Mouse (Mus musculus): ENCODE data around the gene Phactr1.

Phactr1 gene

GRCm38 (mm10) chr13:42759170-42759569 lies 78.7 kb downstream of the Phactr1 start:
- DNase-seq (ENCODE audit: low spot score in 2 of 2), result no peak

- DNase-seq (ENCODE audit: low spot score in 2 of 2), result no peak
Observed at GRCm38 (mm10) chr13:42760907-42761544, 80.6 kb downstream of the Phactr1 start.

GRCm38 (mm10) chr13:42772314-42772713 lies 91.9 kb downstream of the Phactr1 start:
- no peak for DNase-seq (ENCODE audit: low spot score in 2 of 2)

GRCm38 (mm10) chr13:42774040-42774439 lies 93.6 kb downstream of the Phactr1 start:
- DNase-seq (ENCODE audit: low spot score in 2 of 2), result no peak

GRCm38 (mm10) chr13:42782151-42782550 lies 101.7 kb downstream of the Phactr1 start:
- DNase-seq (ENCODE audit: low spot score in 2 of 2), result no peak

- DNase-seq (ENCODE audit: low spot score in 2 of 2), result no peak
Observed at GRCm38 (mm10) chr13:42789221-42789620, 108.8 kb downstream of the Phactr1 start.

GRCm38 (mm10) chr13:42792279-42792678 lies 111.9 kb downstream of the Phactr1 start:
- no peak for DNase-seq (ENCODE audit: low spot score in 2 of 2)

- no peak for DNase-seq (ENCODE audit: low spot score in 2 of 2)
Observed at GRCm38 (mm10) chr13:42800523-42800922, 120.1 kb downstream of the Phactr1 start.

GRCm38 (mm10) chr13:42804314-42804713 lies 123.9 kb downstream of the Phactr1 start:
- DNase-seq (ENCODE audit: low spot score in 2 of 2), result no peak

GRCm38 (mm10) chr13:42812762-42813161 lies 132.3 kb downstream of the Phactr1 start:
- DNase-seq (ENCODE audit: low spot score in 2 of 2), result no peak

GRCm38 (mm10) chr13:42818378-42818777 lies 138.0 kb downstream of the Phactr1 start:
- DNase-seq (ENCODE audit: low spot score in 2 of 2), result peak in 1 of 2 experiments; percentile 43

- no peak for DNase-seq (ENCODE audit: low spot score in 2 of 2)
Observed at GRCm38 (mm10) chr13:42820513-42820912, 140.1 kb downstream of the Phactr1 start.

- no peak for DNase-seq (ENCODE audit: low spot score in 2 of 2)
Observed at GRCm38 (mm10) chr13:42821426-42822106, 141.1 kb downstream of the Phactr1 start.

- peak in 1 of 2 experiments; percentile 82 for DNase-seq (ENCODE audit: low spot score in 2 of 2)
Observed at GRCm38 (mm10) chr13:42822545-42822944, 142.1 kb downstream of the Phactr1 start.

- DNase-seq (ENCODE audit: low spot score in 2 of 2), result no peak
Observed at GRCm38 (mm10) chr13:42823875-42824274, 143.5 kb downstream of the Phactr1 start.

GRCm38 (mm10) chr13:42826602-42827001 lies 146.2 kb downstream of the Phactr1 start:
- no peak for DNase-seq (ENCODE audit: low spot score in 2 of 2)

GRCm38 (mm10) chr13:42828978-42829377 lies 148.6 kb downstream of the Phactr1 start:
- DNase-seq (ENCODE audit: low spot score in 2 of 2), result no peak

GRCm38 (mm10) chr13:42835441-42835840 lies 155.0 kb downstream of the Phactr1 start:
- no peak for DNase-seq (ENCODE audit: low spot score in 2 of 2)

GRCm38 (mm10) chr13:42839358-42839757 lies 158.9 kb downstream of the Phactr1 start:
- no peak for DNase-seq (ENCODE audit: low spot score in 2 of 2)

- no peak for DNase-seq (ENCODE audit: low spot score in 2 of 2)
Observed at GRCm38 (mm10) chr13:42852086-42852485, 171.7 kb downstream of the Phactr1 start.

GRCm38 (mm10) chr13:42853900-42854595 lies 173.6 kb downstream of the Phactr1 start:
- DNase-seq (ENCODE audit: low spot score in 2 of 2), result no peak

- DNase-seq (ENCODE audit: low spot score in 2 of 2), result peak; percentile 42 to 57
Observed at GRCm38 (mm10) chr13:42866162-42866941, 185.9 kb downstream of the Phactr1 start.

Data from frontal cortex, postnatal 10 days (tissue).